Mouse (Mus musculus): ENCODE measurements around the gene Adgra3. TPM values are rescaled to one million over a fixed set of nuclear protein-coding genes. Genes with fewer than 3 reads are reported as not detected.

Gene Adgra3
- total and polyA plus RNA-seq, 2 experiments from 2014 or later, result 6.7 to 32.7 TPM

GRCm38 (mm10) chr5:49996457-49996856 is 62.3 kb downstream of the Adgra3 start:
- Histone ChIP-seq H3K36me3 (replicated peaks; ENCODE audit: control insufficient read depth, insufficient read depth, low read length) (no peaks in the 10 kb centered on the region), H3K27ac (ENCODE audit: low read depth) (peak overlapping the region; percentile 51), H3K9ac (replicated peaks; ENCODE audit: low read depth, low read length) (no peak overlapping the region), H3K4me1 (ENCODE audit: control insufficient read depth, insufficient read depth) (peaks cover 18% of the 10 kb centered on the region; the same call in 1 of the 2 replicates), H3K9me3 (replicated peaks; ENCODE audit: control insufficient read depth, low read length) (no peaks in the 10 kb centered on the region), H3K27me3 (ENCODE audit: control insufficient read depth, insufficient read depth, low read length) (no peaks in the 10 kb centered on the region), H3K4me2 (ENCODE audit: low read depth, low read length) (peak overlapping the region; percentile 30; the same call in 1 of the 2 replicates), H3K4me3 (ENCODE audit: low read depth, low read length) (no peak overlapping the region; the same call in 1 of the 2 replicates)
- DNase-seq (ENCODE audit: low spot score) (peak; percentile 19), ATAC-seq (ENCODE audit: insufficient read depth, low read depth) (peak; percentile 62)
- TF ChIP-seq CTCF (IDR thresholded peaks at IDR 0.05; ENCODE audit: low read depth) (no peak), EP300 (IDR thresholded peaks at IDR 0.05; ENCODE audit: low read depth) (no peak)
- 37% methylated on average over 11 of the region's 11 CpGs for WGBS

GRCm38 (mm10) chr5:49990737-49991323 is 68.0 kb downstream of the Adgra3 start:
- ATAC-seq (ENCODE audit: insufficient read depth, low read depth) (no peak; the same call in 1 of the 2 replicates), DNase-seq (ENCODE audit: low spot score) (peak; percentile 14)
- H3K4me2 ChIP-seq (ENCODE audit: low read depth, low read length), result no peak overlapping the region
- H3K36me3 ChIP-seq (replicated peaks; ENCODE audit: control insufficient read depth, insufficient read depth, low read length), result peaks cover 15% of the 10 kb centered on the region
- H3K9me3 ChIP-seq (replicated peaks; ENCODE audit: control insufficient read depth, low read length), result no peaks in the 10 kb centered on the region
- 0 out of 2 replicates have a peak, but pooled peaks cover 3% of the 10 kb centered on the region for H3K4me1 ChIP-seq (ENCODE audit: control insufficient read depth, insufficient read depth)
- no peak for TF ChIP-seq EP300 (IDR thresholded peaks at IDR 0.05; ENCODE audit: low read depth)
- no peak for TF ChIP-seq CTCF (IDR thresholded peaks at IDR 0.05; ENCODE audit: low read depth)
- 76% methylated on average over 8 of the region's 8 CpGs for WGBS
- no peaks in the 10 kb centered on the region for H3K27me3 ChIP-seq (ENCODE audit: control insufficient read depth, insufficient read depth, low read length)
- H3K4me3 ChIP-seq (ENCODE audit: low read depth, low read length), result no peak overlapping the region
- no peak overlapping the region for H3K27ac ChIP-seq (ENCODE audit: low read depth)
- no peak overlapping the region for H3K9ac ChIP-seq (replicated peaks; ENCODE audit: low read depth, low read length)

- WGBS, result 77% methylated on average over 10 of the region's 10 CpGs
- Histone ChIP-seq H3K9ac (replicated peaks; ENCODE audit: low read depth, low read length) (no peak overlapping the region), H3K4me2 (ENCODE audit: low read depth, low read length) (no peak overlapping the region), H3K36me3 (replicated peaks; ENCODE audit: control insufficient read depth, insufficient read depth, low read length) (peaks cover 25% of the 10 kb centered on the region), H3K27ac (ENCODE audit: low read depth) (no peak overlapping the region), H3K4me3 (ENCODE audit: low read depth, low read length) (no peak overlapping the region), H3K27me3 (ENCODE audit: control insufficient read depth, insufficient read depth, low read length) (no peaks in the 10 kb centered on the region), H3K4me1 (ENCODE audit: control insufficient read depth, insufficient read depth) (peaks cover 6% of the 10 kb centered on the region; the same call in 1 of the 2 replicates), H3K9me3 (replicated peaks; ENCODE audit: control insufficient read depth, low read length) (no peaks in the 10 kb centered on the region)
- DNase-seq (ENCODE audit: low spot score), result no peak
- no peak for ATAC-seq (ENCODE audit: insufficient read depth, low read depth)
- TF ChIP-seq CTCF (IDR thresholded peaks at IDR 0.05; ENCODE audit: low read depth) (no peak), EP300 (IDR thresholded peaks at IDR 0.05; ENCODE audit: low read depth) (no peak)
These were observed 70.6 kb downstream of the Adgra3 start for GRCm38 (mm10) chr5:49988015-49988798.

- no peak overlapping the region; the same call in 1 of the 2 replicates for H3K9ac ChIP-seq (replicated peaks; ENCODE audit: low read depth, low read length)
- peaks cover 16% of the 10 kb centered on the region; the same call in 1 of the 2 replicates for H3K4me1 ChIP-seq (ENCODE audit: control insufficient read depth, insufficient read depth)
- no peak for DNase-seq (ENCODE audit: low spot score)
- TF ChIP-seq CTCF (IDR thresholded peaks at IDR 0.05; ENCODE audit: low read depth) (no peak), EP300 (IDR thresholded peaks at IDR 0.05; ENCODE audit: low read depth) (no peak)
- ATAC-seq (ENCODE audit: insufficient read depth, low read depth), result no peak
- H3K9me3 ChIP-seq (replicated peaks; ENCODE audit: control insufficient read depth, low read length), result no peaks in the 10 kb centered on the region
- H3K27me3 ChIP-seq (ENCODE audit: control insufficient read depth, insufficient read depth, low read length), result no peaks in the 10 kb centered on the region
- H3K4me3 ChIP-seq (ENCODE audit: low read depth, low read length), result no peak overlapping the region
- peak overlapping the region; percentile 38; the same call in 1 of the 2 replicates for H3K27ac ChIP-seq (ENCODE audit: low read depth)
- peaks cover 19% of the 10 kb centered on the region for H3K36me3 ChIP-seq (replicated peaks; ENCODE audit: control insufficient read depth, insufficient read depth, low read length)
- 26% methylated on average over 5 of the region's 5 CpGs for WGBS
- no peak overlapping the region for H3K4me2 ChIP-seq (ENCODE audit: low read depth, low read length)
These were observed 78.1 kb downstream of the Adgra3 start for GRCm38 (mm10) chr5:49980727-49981126.

GRCm38 (mm10) chr5:49979246-49979645 is 79.6 kb downstream of the Adgra3 start:
- H3K4me1 ChIP-seq (ENCODE audit: control insufficient read depth, insufficient read depth), result peaks cover 16% of the 10 kb centered on the region; the same call in 1 of the 2 replicates
- 84% methylated on average over 14 of the region's 14 CpGs for WGBS
- ATAC-seq (ENCODE audit: insufficient read depth, low read depth) (no peak), DNase-seq (ENCODE audit: low spot score) (no peak)
- H3K9me3 ChIP-seq (replicated peaks; ENCODE audit: control insufficient read depth, low read length), result no peaks in the 10 kb centered on the region
- no peak overlapping the region for H3K4me2 ChIP-seq (ENCODE audit: low read depth, low read length)
- no peaks in the 10 kb centered on the region for H3K27me3 ChIP-seq (ENCODE audit: control insufficient read depth, insufficient read depth, low read length)
- TF ChIP-seq CTCF (IDR thresholded peaks at IDR 0.05; ENCODE audit: low read depth) (no peak), EP300 (IDR thresholded peaks at IDR 0.05; ENCODE audit: low read depth) (no peak)
- no peak overlapping the region for H3K27ac ChIP-seq (ENCODE audit: low read depth)
- H3K4me3 ChIP-seq (ENCODE audit: low read depth, low read length), result no peak overlapping the region
- peaks cover 23% of the 10 kb centered on the region for H3K36me3 ChIP-seq (replicated peaks; ENCODE audit: control insufficient read depth, insufficient read depth, low read length)
- H3K9ac ChIP-seq (replicated peaks; ENCODE audit: low read depth, low read length), result no peak overlapping the region

All from heart, postnatal 0 days (tissue).